Mouse (Mus musculus) G1E (cell line): ENCODE results near the gene Rftn1. TPM values are rescaled to one million over a fixed set of nuclear protein-coding genes. Genes with fewer than 3 reads are reported as not detected.

Experiments
- ATAC-seq: 2 replicates; pipeline ENCODE4 v1.8.0; 2016; ENCODE audit warnings: mild to moderate bottlenecking; ENCODE audit not compliant: insufficient number of reproducible peaks, poor library complexity, low FRiP score, severe bottlenecking; ENCODE audit errors: extremely low read depth
- DNase-seq: peaks from one replicate; pipeline ENCODE4 v3.0.0; 2012; ENCODE audit warnings: low spot score
- H3K27me3 ChIP-seq: 2 replicates; pipeline ENCODE4 v1.6.1; 2012; ENCODE audit warnings: mild to moderate bottlenecking, low read length, inconsistent platforms; ENCODE audit not compliant: insufficient read depth
- H3K36me3 ChIP-seq: replicated peaks from 2 replicates; pipeline ENCODE3; 2012; ENCODE audit warnings: mild to moderate bottlenecking, inconsistent platforms
- H3K4me1 ChIP-seq: 2 replicates; pipeline ENCODE4 v1.6.1; 2012; ENCODE audit warnings: low read depth, low read length, inconsistent platforms, mixed read lengths; ENCODE audit not compliant: insufficient read depth
- H3K4me3 ChIP-seq: 2 replicates; pipeline ENCODE4 v1.5.1; 2012; ENCODE audit warnings: low read depth, mild to moderate bottlenecking, inconsistent platforms, low read length, moderate library complexity, mixed read lengths
- H3K9me3 ChIP-seq: replicated peaks from 2 replicates; pipeline ENCODE4 v1.6.1; 2012; ENCODE audit warnings: inconsistent platforms
- CTCF ChIP-seq: IDR thresholded peaks from 2 replicates; pipeline ENCODE4 v1.5.1; 2012; ENCODE audit warnings: low read depth, low read length, inconsistent platforms, mixed read lengths
- GATA1 ChIP-seq: IDR thresholded peaks from 2 replicates; pipeline ENCODE4 v1.6.1; 2012; ENCODE audit warnings: borderline replicate concordance, low read length, inconsistent platforms, mixed read lengths
- GATA2 ChIP-seq: IDR thresholded peaks from 2 replicates; pipeline ENCODE4 v1.6.1; 2012; ENCODE audit warnings: low read depth, low read length, inconsistent platforms, borderline replicate concordance
- POLR2AphosphoS5 ChIP-seq: IDR thresholded peaks from 2 replicates; pipeline ENCODE4 v1.6.1; 2012; ENCODE audit warnings: low read depth, low read length, inconsistent platforms; ENCODE audit not compliant: insufficient replicate concordance
- TAL1 ChIP-seq: conservative IDR thresholded peaks from 2 replicates; pipeline ENCODE4 v1.6.1; 2012; ENCODE audit warnings: low read depth, low read length, inconsistent platforms, mixed read lengths
- polyA plus RNA-seq: library from polyadenylated mRNA; stranded (reverse); fragments of >175 nt; gene quantifications from 2 replicates; pipeline ENCODE4 v1.2.3, GENCODE M21; 2012
- total RNA-seq, 2 experiments: library from RNA; stranded (forward) in 1 of 2; stranded (reverse) in 1 of 2; fragments of 200-1000 nt in 1 of 2; fragments of >200 nt in 1 of 2; fragmentation: Nextera tagmentation in 1 of 2; gene quantifications; 2 replicates each; pipeline ENCODE4 v1.2.3; 2014 to 2017

Rftn1 gene
- total and polyA plus RNA-seq, 3 experiments: not detected

DNA sequence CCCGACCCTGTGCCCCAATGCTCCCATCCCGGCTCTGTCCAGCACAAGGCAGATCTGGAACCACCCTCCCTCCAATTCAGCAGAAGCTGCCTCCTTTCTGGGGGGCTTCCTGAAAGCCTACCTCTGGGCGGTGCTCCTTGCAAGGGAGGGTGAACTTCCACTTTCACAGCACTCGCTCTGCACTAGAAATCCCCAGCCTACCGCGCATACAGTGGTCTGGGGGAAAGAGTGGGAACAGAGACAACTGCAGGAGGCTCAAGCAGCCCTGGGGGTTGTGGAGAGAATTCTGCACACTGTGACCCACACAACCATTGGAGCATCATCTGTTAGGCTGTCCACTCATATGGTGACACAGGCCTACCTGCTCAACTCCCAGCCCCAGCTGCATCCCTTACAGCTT is 30.7 kb downstream of the Rftn1 start:
- DNase-seq (no peak), ATAC-seq (no peak)
- no peak for TF ChIP-seq POLR2AphosphoS5
- H3K4me3 ChIP-seq: no peak overlapping the region
- H3K27me3 ChIP-seq: no peaks in the 10 kb centered on the region
- peaks cover 75% of the 10 kb centered on the region for H3K9me3 ChIP-seq
- H3K36me3 ChIP-seq: no peaks in the 10 kb centered on the region
- H3K4me1 ChIP-seq: no peaks in the 10 kb centered on the region

DNA sequence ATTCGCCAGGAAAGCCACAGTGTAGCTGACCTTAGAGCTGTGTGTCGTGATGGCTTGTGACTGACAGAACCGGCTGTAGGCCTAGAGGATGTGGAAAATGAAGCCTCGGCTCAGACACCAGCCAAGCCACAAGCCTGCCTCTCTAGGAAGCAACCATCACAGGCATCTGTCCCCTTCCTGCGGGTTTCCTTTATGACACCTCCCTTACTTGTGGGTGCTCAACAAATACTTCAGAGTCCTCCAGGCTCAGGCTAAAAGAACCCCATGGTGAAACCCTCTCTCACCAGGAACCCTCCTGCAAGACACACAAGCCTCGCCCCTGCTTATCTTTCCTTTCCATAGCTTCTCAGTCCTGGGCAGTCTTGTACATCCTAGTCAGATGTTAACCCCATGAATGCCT is 31.9 kb downstream of the Rftn1 start:
- no peak for DNase-seq
- TF ChIP-seq POLR2AphosphoS5: no peak
- TF ChIP-seq GATA2: no peak
- TF ChIP-seq TAL1: no peak
- TF ChIP-seq GATA1: no peak
- TF ChIP-seq CTCF: no peak
- ATAC-seq: no peak
- peaks cover 68% of the 10 kb centered on the region for H3K9me3 ChIP-seq
- H3K36me3 ChIP-seq: no peaks in the 10 kb centered on the region
- no peak overlapping the region for H3K4me3 ChIP-seq
- H3K27me3 ChIP-seq: no peaks in the 10 kb centered on the region
- no peaks in the 10 kb centered on the region for H3K4me1 ChIP-seq

DNA sequence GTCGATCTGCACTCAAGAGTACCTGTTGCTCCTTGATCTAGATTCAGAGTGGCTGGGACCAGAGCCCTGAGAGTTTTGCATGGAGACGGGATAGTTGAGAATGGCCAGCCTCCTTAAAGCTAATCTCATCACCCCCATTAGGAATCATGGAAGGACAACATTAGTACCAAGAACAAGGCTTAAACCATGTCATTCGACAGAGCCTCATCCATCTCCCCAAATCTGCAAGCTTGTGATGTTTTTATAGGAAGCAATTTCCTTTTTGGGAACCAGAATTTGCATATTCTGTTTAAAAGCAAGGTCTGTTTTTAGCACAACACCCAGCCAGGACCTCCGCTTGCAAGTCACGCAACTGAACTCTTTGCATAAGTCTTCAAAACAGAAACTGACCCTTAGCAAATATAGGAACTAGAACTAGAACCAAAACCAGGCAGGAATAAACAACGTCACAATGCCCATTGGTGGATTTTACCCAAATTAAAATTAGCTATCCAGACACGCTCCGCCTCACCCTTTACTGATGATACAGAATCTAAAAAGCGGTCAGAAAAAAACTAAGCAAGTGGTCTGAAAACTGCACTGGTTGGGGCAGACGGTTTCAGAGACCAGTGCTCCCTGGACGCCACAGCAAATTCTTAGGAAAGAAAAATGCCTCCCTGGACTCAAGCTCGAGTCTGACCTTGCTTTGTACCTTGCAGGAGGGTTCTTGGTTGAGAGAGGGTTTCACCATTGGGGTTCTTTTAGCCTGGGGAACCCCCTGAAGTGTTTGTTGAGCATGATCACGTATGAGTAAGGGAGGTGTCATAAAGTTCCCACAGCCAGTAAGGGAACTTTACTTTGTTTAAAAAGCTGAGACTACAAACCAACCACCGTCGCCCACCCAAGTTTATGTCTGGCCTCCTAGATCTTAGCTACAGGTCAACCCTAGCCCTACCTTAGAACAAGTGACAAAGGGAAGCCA is 33.0 kb downstream of the Rftn1 start:
- TF ChIP-seq POLR2AphosphoS5 (no peak), GATA1 (no peak), CTCF (no peak), GATA2 (no peak), TAL1 (no peak)
- Histone ChIP-seq H3K36me3 (no peaks in the 10 kb centered on the region), H3K4me3 (no peak overlapping the region), H3K27me3 (no peaks in the 10 kb centered on the region), H3K4me1 (no peaks in the 10 kb centered on the region), H3K9me3 (peaks cover 65% of the 10 kb centered on the region)
- no peak for ATAC-seq
- no peak for DNase-seq

DNA sequence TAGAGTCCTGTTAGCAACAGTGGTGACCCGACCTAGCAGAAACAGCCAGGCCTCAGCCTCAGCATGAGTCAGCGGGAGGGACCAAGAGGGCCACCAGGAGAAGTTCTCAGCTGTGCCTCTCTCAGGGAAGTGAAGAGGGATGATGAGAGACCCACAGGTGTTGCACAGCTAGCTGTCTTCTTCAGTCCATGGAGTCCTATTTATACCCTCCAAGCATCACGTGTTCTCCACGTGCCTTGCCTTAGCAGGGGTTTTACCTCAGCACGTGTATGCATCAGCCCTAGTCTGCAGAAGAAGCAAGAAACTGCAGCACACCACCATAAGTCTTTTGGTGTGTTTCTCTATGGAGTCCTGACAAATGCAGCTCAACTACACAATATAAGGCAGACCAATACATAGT is 38.4 kb downstream of the Rftn1 start:
- TF ChIP-seq GATA1: no peak
- no peak for TF ChIP-seq TAL1
- TF ChIP-seq CTCF: no peak
- Histone ChIP-seq H3K27me3 (no peaks in the 10 kb centered on the region), H3K36me3 (no peaks in the 10 kb centered on the region), H3K9me3 (peaks cover 76% of the 10 kb centered on the region), H3K4me1 (no peaks in the 10 kb centered on the region), H3K4me3 (no peak overlapping the region)
- no peak for ATAC-seq
- DNase-seq: no peak

DNA sequence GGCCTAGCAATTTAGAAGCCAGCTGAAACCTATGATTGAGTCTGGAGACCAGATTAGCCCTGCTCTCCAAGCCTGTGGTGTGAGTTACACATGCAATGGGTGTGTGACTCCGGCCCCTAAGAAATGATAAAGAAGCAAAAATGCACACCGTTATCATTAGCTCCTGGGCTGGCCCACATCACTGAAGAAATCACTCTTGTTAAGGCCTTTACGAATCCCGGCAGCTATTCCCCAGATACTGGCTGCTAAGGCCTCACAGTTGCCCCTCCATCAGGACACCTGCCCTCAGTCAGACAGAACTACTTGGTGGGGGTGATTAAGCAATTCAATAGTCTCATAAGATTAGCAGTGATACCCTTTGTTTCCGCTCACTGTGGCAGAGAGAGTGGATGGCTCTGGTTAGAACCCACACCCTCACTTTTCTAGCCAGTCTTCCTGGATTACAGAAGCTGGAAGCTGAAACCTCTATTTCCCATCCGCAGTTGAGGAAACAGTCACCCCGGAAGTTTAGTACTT is 39.2 kb downstream of the Rftn1 start:
- no peak overlapping the region for H3K4me3 ChIP-seq
- ATAC-seq: no peak
- DNase-seq: no peak
- no peaks in the 10 kb centered on the region for H3K36me3 ChIP-seq
- no peaks in the 10 kb centered on the region for H3K27me3 ChIP-seq
- no peak for TF ChIP-seq GATA1
- TF ChIP-seq CTCF: no peak
- TF ChIP-seq POLR2AphosphoS5: no peak
- TF ChIP-seq GATA2: no peak
- TF ChIP-seq TAL1: no peak
- no peaks in the 10 kb centered on the region for H3K4me1 ChIP-seq
- H3K9me3 ChIP-seq: peaks cover 78% of the 10 kb centered on the region

DNA sequence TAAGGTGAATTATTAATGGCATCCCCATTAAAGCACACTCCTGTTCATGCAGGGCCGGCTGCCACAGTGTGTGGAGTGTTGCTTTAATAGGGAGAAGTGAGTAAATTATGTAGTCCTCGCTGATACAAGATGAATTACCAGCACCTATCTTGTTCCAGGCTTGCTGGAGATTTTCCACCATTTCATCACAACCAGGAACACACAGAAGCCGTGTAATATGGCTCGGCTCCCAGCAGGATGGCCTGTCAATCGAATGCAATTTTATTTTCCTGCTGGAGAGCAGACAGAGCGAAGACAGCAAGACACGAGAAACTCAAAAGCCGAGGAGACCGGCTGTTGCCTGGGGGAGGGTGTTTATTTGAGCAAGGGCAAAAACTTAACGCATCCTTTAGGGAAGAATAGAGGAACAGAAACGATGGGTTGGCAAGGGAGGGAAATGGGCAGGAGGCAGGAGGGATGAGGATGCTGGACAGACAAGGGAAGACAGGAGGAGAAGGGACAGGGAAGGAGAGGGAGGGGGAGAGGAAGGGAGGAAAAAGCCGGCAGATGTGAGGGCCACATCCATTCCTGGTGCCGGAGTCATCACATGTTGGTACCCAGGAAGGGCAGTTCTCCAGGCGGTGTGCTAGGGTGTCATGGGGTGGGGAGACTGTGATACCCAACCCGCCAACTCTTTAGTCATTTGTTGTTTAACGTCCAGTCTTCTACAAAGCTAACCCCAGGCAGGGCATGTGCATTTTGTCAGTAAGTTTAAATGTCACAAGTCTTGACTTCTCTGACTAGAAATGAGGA is 39.9 kb downstream of the Rftn1 start:
- DNase-seq: no peak
- Histone ChIP-seq H3K27me3 (no peaks in the 10 kb centered on the region), H3K4me3 (no peak overlapping the region), H3K36me3 (no peaks in the 10 kb centered on the region), H3K4me1 (no peaks in the 10 kb centered on the region), H3K9me3 (peaks cover 80% of the 10 kb centered on the region)
- no peak for ATAC-seq
- TF ChIP-seq CTCF: no peak
- no peak for TF ChIP-seq GATA1
- TF ChIP-seq POLR2AphosphoS5: no peak
- TF ChIP-seq TAL1: no peak
- no peak for TF ChIP-seq GATA2
